Mouse (Mus musculus) midbrain, embryonic 14.5 days (tissue): ENCODE results near the gene Atp12a. TPM values are rescaled to one million over a fixed set of nuclear protein-coding genes. Genes with fewer than 3 reads are reported as not detected.

Experiments used
- ATAC-seq: fragments of 200-750 bp; cut with Nextera tagmentation; 2 replicates; pipeline ENCODE4 v1.8.0; 2017; ENCODE audit warnings: moderate number of reproducible peaks, moderate library complexity; ENCODE audit not compliant: low FRiP score, low TSS enrichment
- DNase-seq: peaks from one replicate; pipeline ENCODE4 v3.0.0-alpha.2; 2015
- H3K27ac ChIP-seq: fragments of 300-500 bp; sonication (generic); replicated peaks from 2 replicates; pipeline ENCODE4 v1.5.1; 2014; ENCODE audit warnings: mild to moderate bottlenecking, low read depth, low read length, moderate library complexity
- H3K27me3 ChIP-seq: fragments of 300-500 bp; sonication (generic); 2 replicates; pipeline ENCODE4 v1.6.1; 2014; ENCODE audit warnings: low read length, control low read depth, mixed read lengths; ENCODE audit not compliant: control insufficient read depth, insufficient read depth
- H3K36me3 ChIP-seq: fragments of 300-500 bp; sonication (generic); 2 replicates; pipeline ENCODE4 v1.6.1; 2014; ENCODE audit warnings: low read length, control low read depth; ENCODE audit not compliant: control insufficient read depth, insufficient read depth
- H3K4me1 ChIP-seq: fragments of 300-500 bp; sonication (generic); 2 replicates; pipeline ENCODE4 v1.6.1; 2014; ENCODE audit warnings: mild to moderate bottlenecking, antibody characterized with exemption, low read length, control low read depth; ENCODE audit not compliant: control insufficient read depth, insufficient read depth
- H3K4me2 ChIP-seq: fragments of 300-500 bp; sonication (generic); 2 replicates; pipeline ENCODE4 v1.6.1; 2014; ENCODE audit warnings: mild to moderate bottlenecking, low read length, moderate library complexity
- H3K4me3 ChIP-seq: fragments of 300-500 bp; sonication (generic); replicated peaks from 2 replicates; pipeline ENCODE4 v1.5.1; 2014; ENCODE audit warnings: low read depth, low read length
- H3K9ac ChIP-seq: fragments of 300-500 bp; sonication (generic); replicated peaks from 2 replicates; pipeline ENCODE4 v1.6.1; 2014; ENCODE audit warnings: mild to moderate bottlenecking, low read length, moderate library complexity
- H3K9me3 ChIP-seq: fragments of 300-500 bp; sonication (generic); 2 replicates; pipeline ENCODE4 v1.6.1; 2016; ENCODE audit warnings: low read length, control low read depth, mixed read lengths; ENCODE audit not compliant: control insufficient read depth
- WGBS: fragments of 180-500 bp; shearing (Covaris S2); extraction: QIAGEN DNeasy Blood & Tissue Kit; methylation state at CpG from one replicate; pipeline ENCODE4 v1.1.7; 2014; 5-methylcytosine and 5-hydroxymethylcytosine counted together
- polyA plus RNA-seq: library from polyadenylated mRNA; unstranded; fragments of >200 nt; fragmentation: Nextera tagmentation; extraction: Ambion mirVana; gene quantifications from 2 replicates; pipeline ENCODE4 v1.2.1, GENCODE M21; 2014

Gene Atp12a
- 0.37 TPM in 1 of 2 replicates, not detected in the other for polyA plus RNA-seq

- H3K4me1 ChIP-seq, result no peaks in the 10 kb centered on the region
- H3K9ac ChIP-seq, result peak within 1 kb of the TSS; percentile 48; the same call in 1 of the 2 replicates
- peak within 1 kb of the TSS; percentile 43 for H3K4me3 ChIP-seq
- ATAC-seq, result no peak
- H3K9me3 ChIP-seq, result no peaks in the 10 kb centered on the region
- 2% methylated on average over 48 of the region's 48 CpGs for WGBS
- no peak within 1 kb of the TSS for H3K27ac ChIP-seq
- H3K27me3 ChIP-seq, result peaks cover 41% of the 10 kb centered on the region
- H3K4me2 ChIP-seq, result peak within 1 kb of the TSS; percentile 70
- peak; percentile 42 for DNase-seq
- H3K36me3 ChIP-seq, result no peaks in the 10 kb centered on the region
These were observed at the start of gene Atp12a for GRCm38 (mm10) chr14:56364711-56365237. Atp12a (plus strand) TSS chr14:56365068.

- WGBS, result 68% methylated on average over 7 of the region's 7 CpGs
- Histone ChIP-seq H3K4me1 (no peaks in the 10 kb centered on the region), H3K4me2 (no peak overlapping the region), H3K27me3 (no peaks in the 10 kb centered on the region), H3K4me3 (no peak overlapping the region), H3K36me3 (no peaks in the 10 kb centered on the region), H3K9ac (no peak overlapping the region), H3K27ac (no peak overlapping the region), H3K9me3 (no peaks in the 10 kb centered on the region)
- ATAC-seq (no peak), DNase-seq (no peak)
These were observed 49.3 kb upstream of the Atp12a start for GRCm38 (mm10) chr14:56315519-56315918.

- DNase-seq (no peak), ATAC-seq (no peak)
- no peaks in the 10 kb centered on the region for H3K9me3 ChIP-seq
- WGBS, result 93% methylated on average over 4 of the region's 4 CpGs
- no peak overlapping the region for H3K27ac ChIP-seq
- H3K4me1 ChIP-seq, result no peaks in the 10 kb centered on the region
- H3K9ac ChIP-seq, result no peak overlapping the region
- no peak overlapping the region for H3K4me2 ChIP-seq
- no peaks in the 10 kb centered on the region for H3K36me3 ChIP-seq
- H3K4me3 ChIP-seq, result no peak overlapping the region
- H3K27me3 ChIP-seq, result no peaks in the 10 kb centered on the region
These were observed 48.5 kb upstream of the Atp12a start for GRCm38 (mm10) chr14:56316333-56316732.

- Histone ChIP-seq H3K9me3 (no peaks in the 10 kb centered on the region), H3K36me3 (no peaks in the 10 kb centered on the region), H3K4me3 (no peak overlapping the region), H3K9ac (no peak overlapping the region), H3K27ac (no peak overlapping the region), H3K4me2 (no peak overlapping the region), H3K27me3 (no peaks in the 10 kb centered on the region), H3K4me1 (no peaks in the 10 kb centered on the region)
- WGBS, result 86% methylated on average over 1 of the region's 1 CpGs
- ATAC-seq, result no peak
- DNase-seq, result no peak
These were observed 41.9 kb upstream of the Atp12a start for GRCm38 (mm10) chr14:56322982-56323381.

GRCm38 (mm10) chr14:56325038-56325437 lies 39.8 kb upstream of the Atp12a start:
- no peak overlapping the region for H3K9ac ChIP-seq
- no peak overlapping the region for H3K27ac ChIP-seq
- H3K4me3 ChIP-seq, result no peak overlapping the region
- no peak overlapping the region for H3K4me2 ChIP-seq
- H3K4me1 ChIP-seq, result no peaks in the 10 kb centered on the region
- ATAC-seq, result no peak
- H3K27me3 ChIP-seq, result no peaks in the 10 kb centered on the region
- no peak for DNase-seq
- no peaks in the 10 kb centered on the region for H3K36me3 ChIP-seq
- no peaks in the 10 kb centered on the region for H3K9me3 ChIP-seq

GRCm38 (mm10) chr14:56333700-56334099 lies 31.2 kb upstream of the Atp12a start:
- ATAC-seq, result no peak
- Histone ChIP-seq H3K9me3 (no peaks in the 10 kb centered on the region), H3K9ac (no peak overlapping the region), H3K27ac (no peak overlapping the region), H3K4me1 (no peaks in the 10 kb centered on the region), H3K4me3 (no peak overlapping the region), H3K36me3 (no peaks in the 10 kb centered on the region), H3K4me2 (no peak overlapping the region), H3K27me3 (no peaks in the 10 kb centered on the region)
- no peak for DNase-seq

GRCm38 (mm10) chr14:56334437-56334836 lies 30.4 kb upstream of the Atp12a start:
- 93% methylated on average over 5 of the region's 5 CpGs for WGBS
- H3K27me3 ChIP-seq, result no peaks in the 10 kb centered on the region
- DNase-seq (no peak), ATAC-seq (no peak)
- H3K36me3 ChIP-seq, result no peaks in the 10 kb centered on the region
- no peak overlapping the region for H3K9ac ChIP-seq
- H3K9me3 ChIP-seq, result no peaks in the 10 kb centered on the region
- no peaks in the 10 kb centered on the region for H3K4me1 ChIP-seq
- no peak overlapping the region for H3K27ac ChIP-seq
- H3K4me3 ChIP-seq, result no peak overlapping the region
- no peak overlapping the region for H3K4me2 ChIP-seq

- Histone ChIP-seq H3K4me1 (no peaks in the 10 kb centered on the region), H3K27me3 (no peaks in the 10 kb centered on the region), H3K36me3 (no peaks in the 10 kb centered on the region), H3K27ac (no peak overlapping the region), H3K4me3 (no peak overlapping the region), H3K9me3 (no peaks in the 10 kb centered on the region), H3K4me2 (no peak overlapping the region), H3K9ac (no peak overlapping the region)
- WGBS, result 94% methylated on average over 10 of the region's 10 CpGs
- ATAC-seq (no peak), DNase-seq (no peak)
These were observed 28.8 kb upstream of the Atp12a start for GRCm38 (mm10) chr14:56336032-56336431.

- H3K4me2 ChIP-seq, result no peak overlapping the region
- no peaks in the 10 kb centered on the region for H3K36me3 ChIP-seq
- ATAC-seq, result no peak
- no peaks in the 10 kb centered on the region for H3K9me3 ChIP-seq
- peak; percentile 50 for DNase-seq
- H3K4me1 ChIP-seq, result no peaks in the 10 kb centered on the region
- H3K27me3 ChIP-seq, result no peaks in the 10 kb centered on the region
- H3K9ac ChIP-seq, result no peak overlapping the region
- WGBS, result 70% methylated on average over 9 of the region's 9 CpGs
- no peak overlapping the region for H3K27ac ChIP-seq
- no peak overlapping the region for H3K4me3 ChIP-seq
These were observed 27.8 kb upstream of the Atp12a start for GRCm38 (mm10) chr14:56337075-56337474.
